Mouse (Mus musculus) stomach, embryonic 16.5 days (tissue): Measurements from ENCODE around the gene Abcc3. TPM values are rescaled to one million over a fixed set of nuclear protein-coding genes. Genes with fewer than 3 reads are reported as not detected.

ENCODE experiments used
- ATAC-seq: fragments of 200-750 bp; cut with Nextera tagmentation; 2 replicates; pipeline ENCODE4 v1.8.0; 2017; ENCODE audit warnings: moderate number of reproducible peaks, moderate TSS enrichment; ENCODE audit not compliant: insufficient read depth, low FRiP score
- H3K27ac ChIP-seq: fragments of 300-500 bp; sonication (generic); 2 replicates; pipeline ENCODE4 v1.5.1; 2014; ENCODE audit warnings: low read length
- H3K27me3 ChIP-seq: fragments of 300-500 bp; sonication (generic); 2 replicates; pipeline ENCODE4 v1.6.1; 2014; ENCODE audit warnings: low read length, control low read depth, mixed read lengths; ENCODE audit not compliant: control insufficient read depth, insufficient read depth
- H3K36me3 ChIP-seq: fragments of 300-500 bp; sonication (generic); 2 replicates; pipeline ENCODE4 v1.6.1; 2014; ENCODE audit warnings: low read length; ENCODE audit not compliant: control insufficient read depth, insufficient read depth
- H3K4me1 ChIP-seq: fragments of 300-500 bp; sonication (generic); 2 replicates; pipeline ENCODE4 v1.6.1; 2014; ENCODE audit warnings: low read length, control low read depth, mixed read lengths; ENCODE audit not compliant: control insufficient read depth, insufficient read depth
- H3K4me2 ChIP-seq: fragments of 300-500 bp; sonication (generic); 2 replicates; pipeline ENCODE4 v1.6.1; 2014; ENCODE audit warnings: low read depth, low read length, mixed read lengths
- H3K4me3 ChIP-seq: fragments of 300-500 bp; sonication (generic); replicated peaks from 2 replicates; pipeline ENCODE4 v1.5.1; 2014; ENCODE audit warnings: mild to moderate bottlenecking, low read length
- H3K9ac ChIP-seq: fragments of 300-500 bp; sonication (generic); 2 replicates; pipeline ENCODE4 v1.6.1; 2014; ENCODE audit warnings: low read length
- H3K9me3 ChIP-seq: fragments of 300-500 bp; sonication (generic); replicated peaks from 2 replicates; pipeline ENCODE4 v1.6.1; 2016; ENCODE audit warnings: low read length, control low read depth; ENCODE audit not compliant: control insufficient read depth
- WGBS: fragments of 180-500 bp; shearing (Covaris S2); extraction: QIAGEN DNeasy Blood & Tissue Kit; methylation state at CpG from one replicate; pipeline ENCODE4 v1.1.7; 2014; 5-methylcytosine and 5-hydroxymethylcytosine counted together
- polyA plus RNA-seq: library from polyadenylated mRNA; unstranded; fragments of >200 nt; fragmentation: Nextera tagmentation; extraction: Ambion mirVana; gene quantifications from 2 replicates; pipeline ENCODE4 v1.2.1, GENCODE M21; 2015

Abcc3 gene
- polyA plus RNA-seq, 1 experiment from 2014 or later = 11.4 TPM

DNA sequence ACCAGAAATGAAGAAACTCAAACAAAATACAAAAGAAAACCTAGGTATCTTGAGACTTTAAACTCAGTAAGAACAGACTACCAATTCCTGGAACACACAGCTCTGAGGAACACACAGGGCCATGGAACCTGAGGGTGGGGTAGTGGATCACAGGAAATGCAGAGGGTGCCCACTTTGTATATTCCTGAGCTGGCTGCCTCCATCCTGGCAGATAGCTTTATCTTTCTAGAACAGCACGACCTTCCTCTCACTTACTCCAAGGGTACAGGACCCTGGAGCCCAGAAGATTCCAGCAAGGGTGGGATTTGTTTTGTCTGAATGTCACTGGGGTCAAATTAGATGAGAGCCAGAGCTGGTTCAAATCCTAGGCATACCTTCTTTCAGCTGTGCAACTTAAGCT is 42.5 kb downstream of the Abcc3 start:
- Histone ChIP-seq H3K27me3 (no peaks in the 10 kb centered on the region), H3K9me3 (no peaks in the 10 kb centered on the region), H3K4me1 (peaks cover 20% of the 10 kb centered on the region), H3K9ac (no peak overlapping the region), H3K36me3 (no peaks in the 10 kb centered on the region), H3K4me3 (no peak overlapping the region), H3K27ac (no peak overlapping the region), H3K4me2 (no peak overlapping the region)
- 54% methylated on average over 1 of the region's 1 CpGs for WGBS
- ATAC-seq = no peak

DNA sequence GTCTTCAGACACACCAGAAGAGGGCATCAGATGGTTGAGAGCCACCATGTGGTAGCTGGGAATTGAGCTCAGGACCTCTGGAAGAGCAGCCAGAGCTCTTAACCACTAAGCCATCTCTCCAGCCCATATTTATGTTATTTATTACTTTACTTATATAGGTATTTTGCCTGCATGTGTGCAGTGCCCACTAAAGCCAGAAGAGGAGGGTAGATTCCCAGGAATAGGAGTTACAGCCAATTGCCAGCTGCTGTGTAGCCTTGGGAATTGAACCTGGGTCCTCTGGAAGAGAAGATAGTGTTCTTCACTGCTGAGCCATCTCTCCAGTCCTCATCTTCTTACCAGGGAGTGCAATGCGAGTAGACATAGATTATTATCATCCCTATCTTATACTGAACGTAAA is 43.0 kb downstream of the Abcc3 start:
- Histone ChIP-seq H3K36me3 (no peaks in the 10 kb centered on the region), H3K4me1 (peaks cover 20% of the 10 kb centered on the region), H3K27ac (no peak overlapping the region), H3K27me3 (no peaks in the 10 kb centered on the region), H3K4me3 (no peak overlapping the region), H3K9ac (no peak overlapping the region), H3K9me3 (no peaks in the 10 kb centered on the region), H3K4me2 (no peak overlapping the region)
- ATAC-seq = no peak
- WGBS = 86% methylated on average over 2 of the region's 2 CpGs

DNA sequence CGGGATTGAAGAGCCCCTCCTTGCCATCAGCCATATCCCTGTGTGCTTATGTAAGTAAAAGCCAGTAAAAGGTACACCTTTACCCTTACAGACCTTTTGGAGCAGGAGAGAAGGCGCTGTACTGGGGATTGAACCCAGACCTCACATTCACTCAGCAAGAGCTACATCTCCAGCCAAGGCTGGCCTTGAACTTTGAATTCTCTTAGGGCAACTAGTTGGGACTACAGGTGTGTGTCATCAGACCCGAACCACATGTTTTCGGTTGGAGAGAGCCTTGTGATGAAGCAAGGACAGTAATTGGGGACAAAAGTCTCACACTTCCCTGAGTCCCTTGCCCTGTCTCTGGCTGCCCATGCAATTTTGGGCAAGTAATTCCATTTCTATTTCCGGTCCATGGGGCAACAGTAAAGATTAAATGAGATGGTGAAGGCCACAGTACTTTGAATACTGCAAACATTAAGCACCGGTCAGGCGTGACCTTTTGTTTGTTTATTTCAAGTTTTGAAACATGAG is 45.7 kb downstream of the Abcc3 start:
- H3K4me1 ChIP-seq = peaks cover 24% of the 10 kb centered on the region
- WGBS = 59% methylated on average over 7 of the region's 7 CpGs
- H3K27me3 ChIP-seq = no peaks in the 10 kb centered on the region
- no peaks in the 10 kb centered on the region for H3K9me3 ChIP-seq
- H3K9ac ChIP-seq = no peak overlapping the region
- H3K4me3 ChIP-seq = no peak overlapping the region
- no peak for ATAC-seq
- peak overlapping the region; percentile 80 for H3K27ac ChIP-seq
- no peak overlapping the region; the same call in 1 of the 2 replicates for H3K4me2 ChIP-seq
- H3K36me3 ChIP-seq = no peaks in the 10 kb centered on the region

DNA sequence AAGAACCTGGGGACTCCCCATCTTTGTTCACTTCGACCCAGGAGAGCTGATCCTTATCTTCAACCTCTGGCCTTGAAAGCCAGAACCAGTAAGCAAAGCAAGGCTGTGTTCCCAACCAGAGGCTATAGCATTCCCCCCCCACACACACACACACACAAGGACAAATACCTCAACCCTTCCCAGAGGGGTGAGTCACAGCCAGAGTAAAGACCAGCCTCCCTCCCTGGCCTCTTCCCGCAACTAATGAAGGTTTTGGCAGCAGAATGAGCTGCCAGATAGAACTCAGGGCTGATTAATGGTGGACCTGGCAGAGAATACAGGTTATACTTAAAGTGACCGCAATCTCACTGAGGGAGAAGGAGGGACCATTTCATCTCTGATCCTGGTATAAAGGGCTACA is 46.2 kb downstream of the Abcc3 start:
- no peak overlapping the region for H3K9ac ChIP-seq
- H3K4me2 ChIP-seq = no peak overlapping the region; the same call in 1 of the 2 replicates
- ATAC-seq = peak; percentile 90
- H3K27me3 ChIP-seq = no peaks in the 10 kb centered on the region
- H3K27ac ChIP-seq = peak overlapping the region; percentile 80
- peaks cover 27% of the 10 kb centered on the region for H3K4me1 ChIP-seq
- WGBS = 19% methylated on average over 3 of the region's 3 CpGs
- H3K9me3 ChIP-seq = no peaks in the 10 kb centered on the region
- H3K36me3 ChIP-seq = no peaks in the 10 kb centered on the region
- no peak overlapping the region for H3K4me3 ChIP-seq

DNA sequence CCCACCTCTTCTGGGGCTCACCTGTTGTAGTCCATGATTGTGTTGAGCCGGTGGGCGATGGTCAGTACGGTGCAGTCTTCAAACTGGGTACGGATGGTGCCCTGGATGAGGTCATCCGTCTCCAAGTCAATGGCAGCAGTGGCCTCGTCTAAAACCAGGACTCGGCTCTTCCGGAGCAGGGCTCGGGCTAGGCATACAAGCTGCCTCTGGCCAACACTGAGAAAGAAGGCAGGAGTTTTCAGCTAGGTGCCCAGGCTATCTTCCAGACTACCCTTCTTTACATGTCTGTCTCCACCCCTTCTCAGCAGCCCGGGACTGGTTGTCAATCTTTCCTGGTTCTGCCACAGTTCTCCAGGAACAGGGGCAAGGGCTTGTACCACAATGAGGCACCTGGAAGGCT is 46.9 kb downstream of the Abcc3 start:
- H3K27ac ChIP-seq = peak overlapping the region; percentile 75
- H3K9me3 ChIP-seq = no peaks in the 10 kb centered on the region
- H3K9ac ChIP-seq = no peak overlapping the region
- H3K4me1 ChIP-seq = peaks cover 28% of the 10 kb centered on the region
- no peak for ATAC-seq
- H3K27me3 ChIP-seq = no peaks in the 10 kb centered on the region
- no peaks in the 10 kb centered on the region for H3K36me3 ChIP-seq
- no peak overlapping the region for H3K4me3 ChIP-seq
- H3K4me2 ChIP-seq = no peak overlapping the region
- WGBS = 73% methylated on average over 10 of the region's 10 CpGs

DNA sequence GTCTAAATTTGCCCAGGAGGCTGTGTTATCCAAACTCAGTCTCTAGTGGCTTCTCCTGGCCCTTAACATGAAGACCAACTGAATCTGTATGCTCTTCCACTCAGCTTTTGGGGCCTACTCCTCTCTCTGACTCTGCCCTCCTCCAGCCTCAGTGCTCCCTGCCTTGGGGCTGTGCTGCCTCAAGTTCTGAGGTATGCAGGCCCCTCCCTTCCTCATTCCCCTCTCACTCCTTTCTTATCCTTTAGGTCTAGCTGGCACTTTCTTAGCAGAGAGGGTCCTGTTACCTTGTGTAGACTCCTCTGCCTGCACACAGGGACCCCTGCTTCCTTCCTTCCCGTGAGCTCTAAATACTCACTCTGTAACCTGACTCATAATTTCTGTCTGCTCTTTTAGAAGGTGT is 48.3 kb downstream of the Abcc3 start:
- Histone ChIP-seq H3K36me3 (peaks cover 6% of the 10 kb centered on the region; the same call in 1 of the 2 replicates), H3K4me1 (peaks cover 32% of the 10 kb centered on the region), H3K4me2 (no peak overlapping the region), H3K4me3 (no peak overlapping the region), H3K27me3 (no peaks in the 10 kb centered on the region), H3K9me3 (no peaks in the 10 kb centered on the region), H3K9ac (no peak overlapping the region), H3K27ac (no peak overlapping the region)
- WGBS = 48% methylated on average over 1 of the region's 1 CpGs
- no peak for ATAC-seq

DNA sequence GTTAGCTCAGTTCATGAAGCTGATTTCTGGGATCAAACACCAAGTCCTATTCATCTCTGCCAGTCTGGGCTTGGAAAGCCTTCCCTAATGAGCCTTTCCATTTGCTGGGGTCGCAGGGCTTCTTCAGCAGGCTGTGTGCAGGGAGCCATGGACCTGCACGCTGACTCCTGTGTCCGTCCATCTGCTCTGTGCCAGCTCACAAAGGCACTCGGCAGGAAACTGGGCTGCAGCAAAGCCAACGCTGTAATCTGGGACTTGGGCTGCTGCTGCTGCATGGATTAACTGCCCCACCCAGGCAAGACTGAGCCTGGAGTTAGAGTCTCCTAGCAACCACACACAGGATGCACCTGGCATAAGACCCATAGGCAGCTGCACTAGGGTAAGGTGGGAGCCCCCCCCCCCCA is 48.8 kb downstream of the Abcc3 start:
- Histone ChIP-seq H3K9ac (no peak overlapping the region), H3K4me1 (peaks cover 32% of the 10 kb centered on the region), H3K27me3 (no peaks in the 10 kb centered on the region), H3K4me2 (no peak overlapping the region), H3K4me3 (no peak overlapping the region), H3K9me3 (no peaks in the 10 kb centered on the region), H3K36me3 (peaks cover 11% of the 10 kb centered on the region; the same call in 1 of the 2 replicates), H3K27ac (no peak overlapping the region)
- 37% methylated on average over 5 of the region's 5 CpGs for WGBS
- no peak for ATAC-seq

DNA sequence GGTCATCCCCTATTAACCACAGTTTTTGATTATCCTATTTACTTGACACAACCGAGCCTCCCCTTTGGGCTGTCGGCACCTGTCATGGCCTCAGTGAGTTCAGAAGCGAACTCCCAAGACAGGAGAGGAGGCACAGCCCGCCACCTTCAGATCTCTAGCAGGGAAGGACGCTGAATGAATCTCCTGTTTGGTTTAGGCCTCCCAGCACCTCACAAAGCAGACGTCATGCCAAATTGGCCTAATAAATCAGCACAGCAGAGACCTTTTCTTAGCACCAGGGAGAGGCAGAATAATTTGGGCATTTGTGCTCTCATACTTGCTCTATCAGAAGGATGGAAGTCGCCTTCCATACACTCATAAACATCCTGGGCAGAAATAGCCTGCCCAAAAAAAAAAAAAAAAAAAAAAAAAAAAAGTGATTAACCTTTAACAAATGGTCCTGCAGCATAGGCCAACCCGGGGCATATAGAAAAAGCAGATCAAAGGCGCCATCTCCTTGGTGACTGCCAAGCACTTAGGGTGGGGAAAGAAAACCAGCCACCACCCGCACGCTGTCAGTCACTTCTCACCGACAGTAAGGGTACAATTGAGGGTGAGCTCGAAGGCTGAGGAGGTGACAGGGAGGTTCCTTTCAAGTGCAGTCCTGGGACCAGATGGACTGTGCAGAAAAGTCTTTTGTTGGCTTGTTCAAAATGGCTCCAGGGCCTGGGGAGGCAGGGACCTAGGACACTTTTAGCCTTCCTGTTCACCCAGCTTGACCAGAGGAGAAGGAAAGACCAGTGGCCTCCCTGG is 50.5 kb downstream of the Abcc3 start:
- H3K9me3 ChIP-seq = no peaks in the 10 kb centered on the region
- WGBS = 25% methylated on average over 13 of the region's 13 CpGs
- H3K27me3 ChIP-seq = no peaks in the 10 kb centered on the region
- peaks cover 11% of the 10 kb centered on the region; the same call in 1 of the 2 replicates for H3K36me3 ChIP-seq
- 0 out of 2 replicates have a peak overlapping the region, but pooled peaks have one; percentile 33 for H3K4me2 ChIP-seq
- peak overlapping the region; percentile 19; the same call in 1 of the 2 replicates for H3K9ac ChIP-seq
- peak overlapping the region; percentile 76 for H3K27ac ChIP-seq
- no peak overlapping the region for H3K4me3 ChIP-seq
- H3K4me1 ChIP-seq = peaks cover 28% of the 10 kb centered on the region
- no peak for ATAC-seq
